24 mouse cellular contexts compared by ENCODE assay signal in genomic region chr3:137217245-137217644, GRCm38 (mm10).
DNase-seq lines count a peak whose midpoint lies in the region; ATAC-seq lines count a peak whose summit lies in the region.
"Had no signal": no experiment of that assay in that cellular context is flagged by ENCODE, and none has a peak within 500 bp of the region (broad histone marks: within the 10 kb centered on the region; RNA-seq: fewer than 3 reads in every experiment).

No protein-coding gene starts in this region.

- no peaks in the 10 kb centered on the region for H3K27me3 ChIP-seq in heart, embryonic 11.5 days (ENCODE audit: control insufficient read depth, insufficient read depth, low read length)
- H3K27me3 ChIP-seq: CH12.LX; forebrain, embryonic 15.5 days; midbrain, embryonic 13.5 days; Patski; stomach, embryonic 15.5 days had no signal

- no peaks in the 10 kb centered on the region for H3K9me3 ChIP-seq in heart, embryonic 11.5 days (replicated peaks; ENCODE audit: control insufficient read depth, low read length)
- H3K9me3 ChIP-seq: forebrain, embryonic 15.5 days; G1E; heart, embryonic 10.5 days; midbrain, embryonic 13.5 days; stomach, embryonic 15.5 days had no signal

- H3K27ac ChIP-seq in heart, embryonic 11.5 days (ENCODE audit: low read depth, low read length), result no peak overlapping the region
- H3K27ac ChIP-seq: forebrain, embryonic 15.5 days; heart, embryonic 10.5 days; hindbrain, embryonic 14.5 days; left cerebral cortex, adult 2 months; liver, embryonic 14.5 days; midbrain, embryonic 13.5 days; stomach, embryonic 15.5 days had no signal

- DNase-seq in heart, adult 8-10 months (ENCODE audit: low spot score), result no peak
- DNase-seq in kidney, postnatal 14 days, result peak; percentile 3
- no peak for DNase-seq in kidney, adult 11 months
- peak; percentile 25 for DNase-seq in embryo, embryonic 10.5 days (ENCODE audit: low spot score)
- DNase-seq in yolk sac, embryonic 10.5 days (ENCODE audit: low spot score), result peak; percentile 44
- DNase-seq: adrenal gland, postnatal 36 days; cerebellum, adult 9-10 months; gastrocnemius, postnatal 14 days; heart, postnatal 36 days; kidney, adult 9 months; thymus, postnatal 25 days had no signal

- H3K4me1 ChIP-seq in heart, embryonic 11.5 days (ENCODE audit: control insufficient read depth, insufficient read depth, low read length), result no peaks in the 10 kb centered on the region; the same call in 1 of the 2 replicates
- H3K4me1 ChIP-seq: forebrain, embryonic 15.5 days; midbrain, embryonic 13.5 days; stomach, embryonic 15.5 days had no signal

- H3K36me3 ChIP-seq in heart, embryonic 11.5 days (ENCODE audit: control insufficient read depth, insufficient read depth, low read length), result no peaks in the 10 kb centered on the region
- H3K36me3 ChIP-seq: forebrain, embryonic 15.5 days; G1E; heart, embryonic 10.5 days; midbrain, embryonic 13.5 days; stomach, embryonic 15.5 days had no signal

- no peak overlapping the region for H3K4me3 ChIP-seq in heart, embryonic 11.5 days (ENCODE audit: low read depth, low read length)
- H3K4me3 ChIP-seq: forebrain, embryonic 15.5 days; heart, embryonic 10.5 days; left cerebral cortex, adult 2 months; midbrain, embryonic 13.5 days; stomach, embryonic 15.5 days had no signal

- no peak overlapping the region for H3K4me2 ChIP-seq in heart, embryonic 11.5 days
- H3K4me2 ChIP-seq: forebrain, embryonic 15.5 days; hindbrain, embryonic 14.5 days; midbrain, embryonic 13.5 days; stomach, embryonic 15.5 days had no signal

- H3K9ac ChIP-seq in heart, embryonic 11.5 days (ENCODE audit: low read depth, low read length), result no peak overlapping the region
- H3K9ac ChIP-seq: forebrain, embryonic 15.5 days; hindbrain, embryonic 14.5 days; liver, embryonic 14.5 days; midbrain, embryonic 13.5 days; stomach, embryonic 15.5 days had no signal

- 0 out of 2 replicates have a peak, but pooled peaks have one; percentile 22 for ATAC-seq in heart, embryonic 11.5 days (replicated peaks; ENCODE audit: insufficient number of reproducible peaks, low FRiP score, low TSS enrichment)
- no peak for ATAC-seq in inflammation-experienced regulatory T-cells, adult 6 months
- ATAC-seq: forebrain, embryonic 15.5 days; lung, postnatal 0 days; midbrain, embryonic 13.5 days; Patski had no signal

Comparison
In these comparisons a context has a peak if more than half of its experiments do, and no peak if none do; other contexts are left out.
1. DNase-seq: peak in kidney, postnatal 14 days (single experiment), embryo, embryonic 10.5 days (single experiment) and yolk sac, embryonic 10.5 days (single experiment); none in heart, adult 8-10 months (single experiment) and kidney, adult 11 months (single experiment).